Mouse (Mus musculus) gastrocnemius, postnatal 10 days (tissue): ENCODE measurements around the gene 5730455P16Rik. TPM values are rescaled to one million over a fixed set of nuclear protein-coding genes. Genes with fewer than 3 reads are reported as not detected.
A peak's percentile ranks its signal among the peaks of the same experiment; 100 is the strongest.
"Not testable (repeated sequence)": the region's sequence is repeated elsewhere in the genome, so short reads cannot be mapped to it uniquely, and the experiment has no call there.

Experiments
- DNase-seq: peaks from one replicate; pipeline ENCODE4 v3.0.0; 2021; ENCODE audit warnings: mixed read lengths
- total RNA-seq, 2 experiments: library from RNA; stranded (reverse); gene quantifications; 2 replicates each; pipeline ENCODE4 v1.2.3; 2021

The 5730455P16Rik gene
- total RNA-seq, 2 experiments from 2014 or later, result 25.5 to 25.9 TPM

GRCm38 (mm10) chr11:80379184-80379583 lies 1.4 kb upstream of the 5730455P16Rik start:
- not testable (repeated sequence) for DNase-seq

- DNase-seq, result not testable (repeated sequence)
Observed at GRCm38 (mm10) chr11:80378452-80379068, 726 bp upstream of the 5730455P16Rik start.

GRCm38 (mm10) chr11:80376651-80377050 lies 1.2 kb downstream of the 5730455P16Rik start:
- DNase-seq, result no peak

GRCm38 (mm10) chr11:80368949-80369348 lies 8.9 kb downstream of the 5730455P16Rik start:
- DNase-seq, result no peak

GRCm38 (mm10) chr11:80354832-80355231 lies 23.0 kb downstream of the 5730455P16Rik start:
- DNase-seq, result no peak

GRCm38 (mm10) chr11:80351832-80352430 lies 25.9 kb downstream of the 5730455P16Rik start:
- peak; percentile 91 for DNase-seq

- DNase-seq, result no peak
Observed at GRCm38 (mm10) chr11:80342482-80342881, 35.4 kb downstream of the 5730455P16Rik start.

GRCm38 (mm10) chr11:80336351-80336730 lies 41.5 kb downstream of the 5730455P16Rik start:
- DNase-seq, result no peak

- no peak for DNase-seq
Observed at GRCm38 (mm10) chr11:80335609-80336350, 42.1 kb downstream of the 5730455P16Rik start.

- DNase-seq, result no peak
Observed at GRCm38 (mm10) chr11:80332709-80333400, 45.0 kb downstream of the 5730455P16Rik start.

GRCm38 (mm10) chr11:80324636-80325035 lies 53.2 kb downstream of the 5730455P16Rik start:
- no peak for DNase-seq

- DNase-seq, result no peak
Observed at GRCm38 (mm10) chr11:80323255-80323654, 54.6 kb downstream of the 5730455P16Rik start.

- DNase-seq, result no peak
Observed at GRCm38 (mm10) chr11:80315743-80316639, 61.8 kb downstream of the 5730455P16Rik start.

GRCm38 (mm10) chr11:80313944-80314343 lies 63.9 kb downstream of the 5730455P16Rik start:
- DNase-seq, result no peak

- no peak for DNase-seq
Observed at GRCm38 (mm10) chr11:80313462-80313861, 64.4 kb downstream of the 5730455P16Rik start.

GRCm38 (mm10) chr11:80312565-80312964 lies 65.3 kb downstream of the 5730455P16Rik start:
- DNase-seq, result no peak

GRCm38 (mm10) chr11:80312049-80312448 lies 65.8 kb downstream of the 5730455P16Rik start:
- DNase-seq, result no peak

GRCm38 (mm10) chr11:80311271-80311670 lies 66.6 kb downstream of the 5730455P16Rik start:
- peak; percentile 35 for DNase-seq
